Mouse (Mus musculus) R1 (cell line): ENCODE measurements around the gene Rgl1.

Experiments used
- DNase-seq: peaks from one replicate; pipeline ENCODE4 v3.0.0-alpha.2; 2018; ENCODE audit warnings: low read depth, low spot score

Rgl1 gene

GRCm38 (mm10) chr1:152589331-152589935 is 176.7 kb downstream of the Rgl1 start:
- DNase-seq, result peak; percentile 25

GRCm38 (mm10) chr1:152587431-152587830 is 178.7 kb downstream of the Rgl1 start:
- DNase-seq, result no peak

GRCm38 (mm10) chr1:152585385-152585984 is 180.7 kb downstream of the Rgl1 start:
- DNase-seq, result no peak

- DNase-seq, result no peak
These were observed 181.2 kb downstream of the Rgl1 start for GRCm38 (mm10) chr1:152584933-152585332.

GRCm38 (mm10) chr1:152581127-152581905 is 184.8 kb downstream of the Rgl1 start:
- DNase-seq, result no peak

- no peak for DNase-seq
These were observed 187.2 kb downstream of the Rgl1 start for GRCm38 (mm10) chr1:152578944-152579343.

- no peak for DNase-seq
These were observed 187.9 kb downstream of the Rgl1 start for GRCm38 (mm10) chr1:152578108-152578721.

- DNase-seq, result no peak
These were observed 189.5 kb downstream of the Rgl1 start for GRCm38 (mm10) chr1:152576614-152577144.

GRCm38 (mm10) chr1:152575096-152575495 is 191.1 kb downstream of the Rgl1 start:
- no peak for DNase-seq

- peak; percentile 72 for DNase-seq
These were observed 192.6 kb downstream of the Rgl1 start for GRCm38 (mm10) chr1:152573470-152574059.

- peak; percentile 91 for DNase-seq
These were observed 193.2 kb downstream of the Rgl1 start for GRCm38 (mm10) chr1:152572755-152573469.

- no peak for DNase-seq
These were observed 194.8 kb downstream of the Rgl1 start for GRCm38 (mm10) chr1:152571340-152571739.

- no peak for DNase-seq
These were observed 195.5 kb downstream of the Rgl1 start for GRCm38 (mm10) chr1:152570681-152571080.

- DNase-seq, result no peak
These were observed 202.9 kb downstream of the Rgl1 start for GRCm38 (mm10) chr1:152563282-152563681.

- DNase-seq, result no peak
These were observed 203.3 kb downstream of the Rgl1 start for GRCm38 (mm10) chr1:152562877-152563276.

- DNase-seq, result no peak
These were observed 205.7 kb downstream of the Rgl1 start for GRCm38 (mm10) chr1:152560477-152560876.

GRCm38 (mm10) chr1:152556576-152557281 is 209.4 kb downstream of the Rgl1 start:
- DNase-seq, result no peak

GRCm38 (mm10) chr1:152555944-152556573 is 210.1 kb downstream of the Rgl1 start:
- peak; percentile 31 for DNase-seq

GRCm38 (mm10) chr1:152553912-152554547 is 212.1 kb downstream of the Rgl1 start:
- DNase-seq, result no peak
